Mouse (Mus musculus) cerebellum, adult 11 months (tissue): ENCODE data around the gene Alpl.

Experiments
- DNase-seq: peaks from one replicate; pipeline ENCODE4 v3.0.0; 2022

Gene Alpl

DNA sequence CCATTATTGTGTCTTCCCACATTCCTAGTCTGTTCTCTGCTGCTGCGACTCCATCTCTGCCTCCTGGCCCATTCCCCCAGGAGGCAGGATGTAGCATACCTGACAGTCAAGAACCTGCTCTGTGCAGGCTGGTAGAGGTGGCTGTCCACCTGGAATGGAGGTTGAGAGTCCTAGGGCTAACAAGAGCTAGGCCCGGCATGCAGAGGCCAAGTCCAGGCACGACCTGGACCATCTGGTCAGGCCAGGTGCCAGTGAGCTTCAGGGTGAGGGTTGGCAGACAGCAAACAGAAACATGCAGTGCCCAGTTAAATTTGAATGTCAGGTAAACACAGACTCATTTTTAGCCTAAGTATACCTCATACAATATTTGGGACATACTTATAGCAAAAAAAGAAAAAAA, 63.2 kb downstream of the Alpl start:
- DNase-seq: peak; percentile 89

DNA sequence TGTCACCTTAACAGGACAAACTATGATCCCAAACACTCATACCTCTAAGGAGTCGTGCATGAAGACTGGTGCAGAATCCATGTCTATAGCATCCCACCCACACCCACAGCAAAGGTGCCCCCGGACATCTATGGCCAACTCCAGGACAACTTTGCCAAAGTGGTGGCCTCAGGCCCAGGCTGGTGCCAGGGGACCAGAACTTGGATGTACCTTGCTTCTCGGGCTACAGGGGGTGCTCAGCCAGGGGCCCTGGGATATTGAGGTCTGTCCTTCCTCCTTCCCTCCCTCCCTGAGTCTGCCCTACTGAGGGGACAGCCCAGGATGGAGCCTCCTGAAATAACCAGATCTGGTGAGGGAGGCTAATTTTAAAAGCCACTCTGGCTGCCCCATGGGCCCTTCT, 63.8 kb downstream of the Alpl start:
- DNase-seq: no peak

DNA sequence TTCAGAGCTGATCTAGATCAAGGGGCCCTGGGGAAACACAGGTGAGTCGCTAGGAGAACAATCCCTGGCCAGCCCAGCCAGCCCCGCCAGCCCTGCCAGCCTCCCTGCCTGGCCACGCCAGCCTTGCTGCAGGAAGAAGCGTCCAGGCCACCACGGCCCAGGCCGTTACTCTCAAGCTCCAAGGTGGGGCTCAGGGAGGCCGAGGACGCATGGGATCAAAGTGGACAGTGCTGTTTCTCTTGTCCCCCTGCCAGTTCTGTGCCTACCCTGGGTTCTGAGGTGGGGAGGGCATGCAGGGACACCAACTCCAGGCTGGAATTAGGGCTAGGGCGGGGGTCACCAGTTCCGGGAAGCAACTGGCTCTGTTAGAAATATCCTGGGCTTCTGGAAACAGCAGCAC, 64.3 kb downstream of the Alpl start:
- peak; percentile 60 for DNase-seq

DNA sequence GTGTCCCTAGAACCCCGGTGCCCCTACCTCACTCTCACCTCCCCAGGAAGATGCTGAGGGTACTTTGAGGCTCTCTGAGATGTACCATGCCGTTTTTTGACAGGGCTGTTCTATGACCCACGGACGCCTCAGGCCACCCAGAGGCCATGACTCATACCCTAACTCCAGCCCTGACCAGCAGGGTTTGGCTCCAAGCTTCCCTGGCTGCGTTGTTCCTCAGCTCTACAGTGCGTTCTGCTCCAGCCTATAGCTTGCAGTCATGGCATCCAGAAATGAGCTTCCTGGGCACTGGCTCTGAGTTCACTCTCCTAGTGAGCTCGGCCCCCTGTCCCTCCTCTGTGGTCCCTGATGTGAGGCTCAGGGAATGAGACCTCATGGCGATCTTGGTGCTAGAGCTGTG, 65.4 kb downstream of the Alpl start:
- no peak for DNase-seq

DNA sequence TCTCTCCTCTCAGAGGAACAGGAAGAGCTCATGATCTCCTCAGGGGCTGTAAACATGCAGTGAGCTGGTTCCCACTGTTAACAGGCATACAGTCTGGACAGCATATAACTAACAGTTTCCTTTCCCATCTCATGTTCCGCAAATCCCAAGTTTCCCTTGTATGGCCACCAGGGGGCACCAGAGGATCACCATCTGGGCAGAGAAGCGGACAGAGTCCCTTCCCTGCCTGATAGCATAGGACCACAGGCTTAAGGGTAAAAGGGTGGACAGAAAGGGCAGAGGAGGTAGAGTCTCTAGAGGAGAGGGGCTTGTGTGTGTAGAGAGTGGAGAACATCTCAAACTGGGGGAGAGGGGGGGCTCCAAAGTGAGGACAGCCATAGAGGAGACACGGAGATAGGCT, 66.0 kb downstream of the Alpl start:
- DNase-seq: peak; percentile 90

DNA sequence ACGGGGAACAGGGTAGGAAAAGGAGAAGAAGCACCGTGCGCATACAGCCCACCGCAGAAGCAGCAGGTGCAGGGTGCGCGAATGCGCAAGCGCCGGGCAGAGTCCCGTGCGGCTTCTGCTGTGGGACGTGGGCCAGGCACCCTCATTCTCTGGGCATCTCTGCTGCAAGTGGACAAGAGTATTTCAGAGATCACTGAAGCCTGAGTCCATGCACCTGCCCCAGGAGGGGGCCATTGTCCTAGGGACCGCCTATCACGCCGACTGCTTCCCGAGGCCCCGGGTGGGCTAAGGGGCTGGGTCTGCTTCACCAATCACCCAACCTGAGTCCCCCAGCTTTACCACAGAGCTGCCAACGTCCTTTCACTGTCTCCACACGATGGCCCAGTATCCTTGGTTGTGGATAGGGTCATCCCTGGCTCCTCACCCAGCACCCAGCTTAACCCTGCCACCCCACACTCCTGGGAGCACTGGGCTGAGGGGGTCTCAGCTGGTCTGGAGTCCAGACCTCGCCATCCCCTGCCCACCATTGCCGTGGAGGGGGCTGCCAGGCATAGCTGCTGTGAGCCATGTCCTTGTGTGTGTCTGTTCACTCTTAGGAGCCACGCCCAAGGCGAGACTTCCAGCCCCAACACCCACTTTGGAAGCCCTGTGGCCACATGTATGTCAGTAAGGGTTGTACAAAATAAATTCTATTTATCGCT, 66.9 kb downstream of the Alpl start:
- no peak for DNase-seq

DNA sequence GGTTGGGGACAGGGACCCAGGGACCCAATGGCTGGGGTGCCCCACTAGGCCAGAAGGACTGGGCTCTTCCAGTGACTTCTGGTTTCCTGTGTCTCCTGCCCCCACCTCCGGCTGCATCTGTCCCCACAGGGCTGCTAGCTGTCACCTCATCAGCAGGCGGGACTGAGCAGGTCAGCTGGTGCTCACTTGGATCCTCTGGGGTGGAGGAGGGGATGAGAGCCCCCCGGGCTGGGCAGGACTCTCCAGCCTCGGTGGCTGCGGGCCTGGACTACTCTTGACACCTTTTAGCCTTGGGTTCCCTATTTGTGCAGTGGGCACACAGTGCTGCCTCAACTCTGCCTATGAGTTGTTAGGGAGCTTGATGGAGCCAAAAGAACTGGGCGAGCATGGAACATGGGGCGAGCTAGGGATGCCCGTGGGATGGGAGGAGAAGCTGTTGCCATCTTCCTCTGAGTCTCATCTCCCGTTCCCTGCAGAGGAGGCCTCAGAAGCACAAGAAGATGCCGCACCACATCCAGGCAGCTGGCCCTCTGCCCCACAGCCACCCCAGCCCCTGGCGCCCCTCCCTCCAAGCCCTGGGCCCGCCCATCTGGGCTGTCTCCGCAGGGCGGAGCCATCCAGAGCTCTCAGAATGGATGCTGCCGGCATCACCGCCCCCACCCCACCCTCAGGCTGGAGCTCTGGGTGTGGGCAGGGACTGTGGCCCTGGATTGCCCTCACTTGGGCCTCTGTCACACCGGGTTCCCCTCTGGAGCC, 67.6 kb downstream of the Alpl start:
- peak; percentile 48 for DNase-seq

DNA sequence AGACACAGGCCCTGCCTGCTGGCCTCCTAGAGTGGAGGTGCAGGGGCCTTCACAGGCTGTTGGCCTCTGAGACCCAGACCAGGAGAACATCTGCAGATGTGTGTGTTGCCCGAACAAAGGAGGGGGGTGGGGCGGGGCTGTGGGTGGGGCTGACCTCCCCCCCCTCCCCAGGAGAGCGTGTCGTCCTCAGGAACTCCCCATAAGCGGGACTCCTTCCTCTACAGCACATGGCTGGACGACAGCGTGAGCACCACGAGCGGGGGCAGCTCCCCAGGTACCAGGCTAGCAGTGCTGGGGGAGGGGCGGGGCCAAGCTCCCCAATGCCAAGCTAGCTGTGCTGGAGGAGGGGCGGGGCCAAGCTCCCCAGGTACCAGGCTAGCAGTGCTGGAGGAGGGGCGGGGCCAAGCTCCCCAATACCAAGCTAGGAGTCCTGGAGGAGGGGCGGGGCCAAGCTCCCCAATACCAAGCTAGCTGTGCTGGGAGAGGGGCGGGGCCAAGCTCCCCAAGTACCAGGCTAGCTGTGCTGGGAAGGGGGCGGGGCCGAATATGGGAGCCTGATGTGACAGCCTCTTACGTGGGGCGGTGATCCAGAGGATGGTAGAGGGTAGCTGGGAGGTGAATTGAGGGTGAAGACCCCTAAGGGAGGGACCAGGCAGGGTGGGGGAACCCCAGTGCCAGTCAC, 68.5 kb downstream of the Alpl start:
- DNase-seq: peak; percentile 60

DNA sequence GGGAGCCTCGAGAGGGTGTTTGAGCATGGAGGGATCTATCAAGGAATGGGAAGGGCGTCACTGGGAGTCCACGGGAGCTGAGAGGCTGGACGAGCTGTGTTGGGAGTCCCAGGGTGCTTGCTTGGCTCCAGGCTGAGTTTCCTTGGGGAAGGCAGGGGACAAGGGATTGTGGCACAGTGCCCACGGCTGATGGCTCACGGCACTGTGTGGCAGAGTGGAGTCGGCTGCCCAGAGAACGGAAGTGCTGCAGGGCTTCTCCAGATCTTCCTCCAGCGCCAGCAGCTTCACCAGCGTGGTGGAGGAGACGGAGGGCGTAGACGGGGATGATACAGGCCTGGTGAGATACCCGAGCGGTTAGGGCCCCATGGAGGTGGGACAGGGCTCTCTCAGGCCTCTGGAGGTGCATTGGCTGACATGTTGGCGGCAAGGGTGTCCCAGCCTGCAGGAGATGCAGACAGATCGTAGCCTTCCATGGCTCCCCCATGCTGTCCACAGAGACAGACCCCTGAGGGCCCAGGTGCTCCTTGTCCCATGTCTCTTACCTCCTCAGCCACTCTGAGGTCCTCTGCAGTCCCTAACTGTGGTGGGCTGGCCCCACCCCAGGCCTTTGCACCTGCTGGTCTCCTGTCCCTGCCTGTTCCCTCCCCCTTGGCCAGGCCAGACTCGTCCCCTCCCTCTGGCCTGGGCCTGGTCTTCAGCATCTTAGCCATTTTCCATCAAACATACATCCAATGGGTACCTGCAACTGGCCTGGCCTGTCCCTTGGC, 69.3 kb downstream of the Alpl start:
- DNase-seq: peak; percentile 61

DNA sequence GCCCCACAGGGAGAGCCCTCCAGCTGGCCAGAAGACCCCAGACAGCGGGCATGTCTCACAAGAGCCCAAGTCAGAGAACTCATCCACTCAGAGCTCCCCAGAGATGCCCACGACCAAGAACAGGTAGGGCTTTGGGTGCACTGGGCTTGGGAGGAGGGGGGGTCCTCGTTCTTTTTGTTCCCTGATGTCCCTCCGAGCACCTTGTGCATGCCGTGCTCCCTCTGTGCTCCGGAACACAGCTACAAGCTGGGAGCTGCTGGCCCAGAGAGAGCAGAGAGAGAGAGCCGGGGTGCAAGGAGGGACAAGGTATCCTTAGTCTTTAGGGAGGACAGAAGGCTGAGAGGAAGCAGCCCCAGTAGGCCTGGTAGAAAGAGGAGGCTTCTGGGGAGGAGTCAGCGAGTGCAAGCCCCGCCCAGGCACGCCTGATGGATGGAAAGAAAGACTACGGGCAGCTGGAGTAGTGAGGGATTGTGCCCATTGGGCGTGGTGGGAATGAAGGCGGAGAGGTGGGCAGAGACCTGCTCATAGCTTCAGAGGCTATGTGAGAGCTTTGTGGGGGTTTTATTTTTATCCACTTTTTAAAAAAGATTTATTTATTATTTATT, 70.5 kb downstream of the Alpl start:
- DNase-seq: no peak

DNA sequence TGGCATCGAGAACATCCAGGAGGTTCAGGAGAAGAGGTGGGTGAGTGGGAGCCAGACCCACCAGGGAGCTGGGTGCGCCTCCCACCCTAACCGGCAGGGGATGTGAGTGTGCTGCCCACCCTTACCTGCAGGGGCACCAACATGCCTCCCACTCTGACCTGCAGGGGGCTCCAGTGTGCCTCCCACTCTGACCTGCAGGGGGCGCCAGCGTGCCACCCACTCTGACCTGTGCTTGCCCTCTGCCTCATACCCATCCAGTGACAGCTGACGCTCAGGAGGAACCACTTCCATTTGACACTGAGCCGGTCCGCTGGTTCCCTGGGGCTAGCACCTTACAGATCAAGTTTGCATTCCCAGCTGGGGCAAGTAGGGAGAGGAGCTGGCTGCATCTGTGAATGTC, 71.4 kb downstream of the Alpl start:
- peak; percentile 61 for DNase-seq

DNA sequence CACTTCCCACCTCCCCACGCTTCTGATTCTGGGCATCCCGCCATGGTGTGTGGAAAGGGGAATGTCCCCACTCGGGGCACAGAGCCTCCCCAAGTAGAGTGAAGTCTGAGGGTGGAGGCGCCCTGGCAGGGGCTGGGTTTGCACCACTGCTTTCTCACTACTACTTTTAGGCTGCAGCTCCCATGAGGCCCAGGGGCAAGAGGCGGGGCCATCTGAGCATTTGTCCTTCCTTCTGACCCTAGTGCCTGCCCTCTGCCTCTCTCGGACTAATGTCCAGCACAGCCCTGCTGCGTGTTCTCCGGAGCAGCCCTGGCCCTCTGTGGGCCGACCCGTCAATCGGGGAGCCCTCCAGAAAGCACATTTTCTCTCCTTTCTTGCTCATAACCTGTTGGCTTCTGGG, 72.0 kb downstream of the Alpl start:
- DNase-seq: no peak

DNA sequence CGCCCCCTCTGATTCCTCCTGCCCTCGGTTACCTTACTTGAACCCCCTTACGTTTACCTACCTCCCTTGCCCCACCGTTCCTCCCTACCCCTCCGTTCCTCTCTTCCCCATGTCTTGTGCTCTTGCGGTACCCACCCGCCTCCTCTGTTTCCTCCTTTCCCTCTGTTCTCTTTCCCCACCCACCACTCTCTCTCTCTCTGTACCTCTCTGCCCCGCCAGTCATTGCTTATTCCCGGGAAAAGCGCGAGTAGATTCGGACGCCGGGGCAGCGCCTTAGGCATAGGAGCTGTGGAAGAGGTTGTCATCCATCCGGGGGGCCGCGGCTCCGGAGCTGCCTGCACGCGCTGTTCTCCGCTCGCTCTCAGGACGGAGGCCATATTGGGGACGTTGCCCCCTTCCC, 72.7 kb downstream of the Alpl start:
- DNase-seq: no peak

DNA sequence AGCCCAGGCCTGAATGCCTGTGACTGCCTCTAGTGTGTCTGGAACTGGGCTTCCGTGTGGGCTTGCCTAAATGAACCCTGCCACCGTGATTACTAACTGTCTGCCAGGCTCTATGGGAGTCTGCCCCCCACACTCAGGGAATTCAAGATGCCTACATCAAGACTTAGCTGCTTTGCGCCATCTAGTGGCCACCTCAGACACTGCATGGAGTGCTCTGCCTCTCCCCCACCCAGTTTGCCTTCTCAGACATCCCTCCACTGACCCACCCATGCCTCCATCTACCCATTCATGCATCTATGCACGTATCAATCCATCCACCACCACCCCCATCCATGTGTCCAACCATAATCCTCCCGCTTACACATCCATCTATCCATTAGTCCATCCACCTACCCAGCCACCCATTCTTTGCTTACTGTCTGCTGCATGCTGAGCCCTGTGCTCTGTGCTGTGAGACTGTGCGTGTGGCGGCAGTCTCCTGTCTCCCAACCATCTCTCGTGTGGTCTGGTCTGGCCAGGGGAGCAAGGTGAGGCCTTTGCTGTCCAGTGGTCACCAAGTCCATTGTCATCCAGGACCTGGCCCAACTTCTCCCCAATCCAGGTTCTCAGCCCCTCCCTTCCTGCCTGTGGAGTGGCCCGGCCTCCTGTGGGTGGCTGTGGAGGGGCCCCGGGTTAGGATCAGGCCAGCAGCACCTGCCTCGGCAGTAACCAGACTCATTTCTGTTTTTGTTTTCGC, 73.3 kb downstream of the Alpl start:
- peak; percentile 75 for DNase-seq

DNA sequence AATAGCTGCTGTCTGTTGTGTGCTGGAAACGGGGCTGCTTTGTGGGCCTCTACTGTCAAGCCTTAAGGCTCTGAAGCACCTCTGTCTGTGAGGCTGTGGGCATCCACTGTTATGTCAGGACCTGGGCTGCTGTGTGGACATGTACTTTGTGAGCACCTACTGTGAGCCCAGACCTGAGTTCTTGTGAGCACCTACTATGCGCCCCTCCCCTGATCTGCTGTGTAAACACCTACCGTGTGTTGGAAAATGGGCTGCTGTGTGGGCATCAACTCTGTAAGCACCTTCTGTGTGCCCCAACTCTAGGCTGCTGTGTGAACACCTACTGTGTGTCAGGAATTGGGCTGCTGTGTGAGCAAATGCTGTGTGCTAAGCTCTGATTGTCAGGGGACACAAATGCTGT, 74.0 kb downstream of the Alpl start:
- no peak for DNase-seq

DNA sequence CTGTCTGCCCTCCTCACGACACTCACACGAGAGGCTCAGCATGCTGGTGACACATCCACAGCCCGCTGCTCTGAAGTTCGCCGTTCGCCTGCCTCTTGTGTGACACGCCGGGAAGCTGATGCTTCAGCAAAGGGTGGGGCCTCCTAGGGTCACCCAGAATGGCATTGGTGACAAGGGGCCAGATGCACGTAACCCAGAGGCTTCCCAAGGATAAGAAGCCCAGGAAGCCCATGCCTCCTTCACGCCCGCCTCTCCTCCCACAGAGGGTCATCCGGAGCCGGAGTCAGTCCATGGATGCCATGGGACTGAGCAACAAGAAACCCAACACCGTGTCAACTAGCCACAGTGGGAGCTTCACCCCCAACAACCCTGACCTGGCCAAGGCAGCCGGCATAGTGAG, 74.6 kb downstream of the Alpl start:
- DNase-seq: no peak

DNA sequence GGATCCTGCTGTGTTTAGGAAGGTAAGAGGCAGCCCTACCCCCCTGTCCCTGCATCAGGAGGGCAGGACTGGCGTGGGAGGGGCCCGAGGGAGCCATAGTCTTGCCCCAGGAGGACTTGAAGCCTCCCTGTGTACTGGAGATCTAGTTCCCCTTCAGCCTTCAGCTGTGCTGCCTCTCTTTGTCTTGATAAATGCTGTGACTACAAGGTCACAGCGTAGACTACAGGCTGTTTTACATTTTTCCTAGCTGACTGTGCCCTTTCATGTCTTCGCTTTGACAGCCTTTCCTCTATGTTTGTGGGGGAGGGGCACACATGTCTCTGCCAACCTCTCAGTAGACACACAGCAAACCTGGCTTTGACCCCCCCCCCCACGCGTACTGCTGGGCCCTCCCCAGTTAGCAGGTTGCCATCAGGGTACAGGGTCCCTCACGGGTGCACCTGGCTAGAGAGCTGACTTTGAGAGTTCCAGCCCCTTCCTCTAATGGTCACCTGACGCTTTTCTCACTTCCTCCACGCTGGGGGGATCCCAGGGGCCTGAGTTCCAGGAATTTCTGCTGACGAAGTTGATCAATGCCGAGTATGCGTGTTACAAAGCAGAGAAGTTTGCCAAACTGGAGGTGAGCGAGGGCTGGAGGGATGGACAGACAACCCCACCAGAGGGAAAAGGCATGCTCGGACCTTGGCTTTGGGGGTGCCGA, 76.7 kb downstream of the Alpl start:
- no peak for DNase-seq

DNA sequence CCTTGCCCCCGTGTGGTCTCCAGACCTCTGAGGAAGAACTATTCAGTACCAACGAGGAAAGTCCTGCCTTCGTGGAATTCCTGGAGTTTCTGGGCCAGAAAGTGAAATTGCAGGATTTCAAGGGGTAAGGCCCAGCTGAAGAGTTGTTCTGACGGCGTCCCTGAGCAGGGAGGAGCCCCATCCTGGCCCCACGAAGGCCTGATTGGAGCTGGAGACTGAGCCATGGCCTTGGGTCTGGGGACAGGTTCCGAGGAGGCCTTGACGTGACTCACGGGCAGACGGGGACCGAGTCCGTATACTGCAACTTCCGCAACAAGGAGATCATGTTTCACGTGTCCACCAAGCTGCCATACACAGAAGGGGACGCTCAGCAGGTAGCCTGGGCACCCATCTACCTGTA, 78.5 kb downstream of the Alpl start:
- no peak for DNase-seq

DNA sequence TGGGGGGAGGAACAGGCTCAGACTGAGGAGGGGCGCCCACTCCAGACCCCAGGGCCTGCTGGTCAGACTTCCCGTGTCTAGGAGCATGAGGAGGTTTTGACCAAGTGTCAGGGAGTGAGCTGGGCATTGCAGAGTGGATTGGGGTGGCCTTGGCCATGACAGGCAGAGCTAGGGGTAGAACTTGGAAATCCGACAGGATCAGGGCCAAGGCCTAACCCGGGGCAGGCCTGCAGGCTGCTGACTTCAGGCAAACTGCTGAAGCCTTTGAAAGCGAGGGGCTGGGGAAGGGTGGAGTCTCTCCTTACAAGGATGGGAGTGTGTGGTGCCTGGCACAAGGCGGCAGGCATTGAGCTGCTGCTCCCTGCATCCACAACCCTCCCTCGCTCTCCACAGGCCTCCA, 79.2 kb downstream of the Alpl start:
- DNase-seq: no peak

DNA sequence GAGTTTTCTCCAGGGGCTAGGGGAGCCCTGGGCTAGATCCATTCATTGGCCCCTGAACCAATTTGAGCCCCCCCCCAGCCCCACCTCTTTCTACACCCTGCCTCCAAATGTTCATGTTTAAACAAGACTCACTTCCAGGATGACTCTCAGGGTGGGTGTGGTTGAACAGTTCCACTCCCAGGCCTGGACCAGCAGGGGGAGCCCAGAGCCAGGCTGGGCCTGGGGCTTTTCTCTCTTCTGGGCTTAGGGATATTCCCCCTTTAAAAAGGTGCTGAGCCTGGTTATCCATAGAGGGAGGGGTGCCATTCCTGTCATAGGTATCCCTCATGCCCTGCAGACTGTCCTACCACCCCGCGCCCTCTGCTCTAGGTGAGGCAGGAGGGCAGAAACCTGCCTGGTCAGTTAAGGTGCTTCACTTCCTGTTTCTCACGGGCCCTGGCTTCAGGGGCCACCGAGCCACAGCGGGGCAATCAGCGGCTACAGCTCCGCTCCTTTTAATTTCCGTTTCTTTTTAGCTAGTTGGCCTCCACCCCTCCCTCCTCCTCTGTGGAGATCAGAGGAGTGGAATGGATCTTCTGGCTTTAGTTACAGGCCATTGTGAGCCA, 82.1 kb downstream of the Alpl start:
- DNase-seq: no peak

DNA sequence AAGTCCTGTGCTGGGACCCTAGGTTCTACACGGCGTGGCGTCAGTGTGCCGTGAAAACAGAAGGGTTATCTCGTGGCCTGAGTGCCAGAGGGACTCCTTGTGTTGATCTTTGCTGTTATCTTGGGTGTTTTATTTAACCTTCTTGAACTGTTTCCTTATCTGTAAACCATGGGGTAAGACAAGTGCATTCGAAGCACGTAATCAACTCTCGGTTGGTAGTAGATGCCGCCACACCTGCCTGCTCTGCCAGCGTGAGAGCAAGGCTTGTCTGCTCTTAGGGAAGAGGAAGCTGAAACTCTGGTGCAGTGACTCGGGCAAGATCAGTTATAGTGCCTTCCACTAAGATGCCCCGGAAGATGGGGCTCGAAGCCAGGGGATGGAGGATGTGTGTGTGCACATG, 83.2 kb downstream of the Alpl start:
- no peak for DNase-seq
